Mouse (Mus musculus): ENCODE results near the gene Gdpd3.

The Gdpd3 gene

GRCm38 (mm10) chr7:126785056-126785455 lies 18.9 kb downstream of the Gdpd3 start:
- DNase-seq (ENCODE audit: extremely low spot score, low read depth, low spot score): no peak

- no peak for DNase-seq (ENCODE audit: extremely low spot score, low read depth, low spot score)
Observed at GRCm38 (mm10) chr7:126786142-126786541, 20.0 kb downstream of the Gdpd3 start.

DNA sequence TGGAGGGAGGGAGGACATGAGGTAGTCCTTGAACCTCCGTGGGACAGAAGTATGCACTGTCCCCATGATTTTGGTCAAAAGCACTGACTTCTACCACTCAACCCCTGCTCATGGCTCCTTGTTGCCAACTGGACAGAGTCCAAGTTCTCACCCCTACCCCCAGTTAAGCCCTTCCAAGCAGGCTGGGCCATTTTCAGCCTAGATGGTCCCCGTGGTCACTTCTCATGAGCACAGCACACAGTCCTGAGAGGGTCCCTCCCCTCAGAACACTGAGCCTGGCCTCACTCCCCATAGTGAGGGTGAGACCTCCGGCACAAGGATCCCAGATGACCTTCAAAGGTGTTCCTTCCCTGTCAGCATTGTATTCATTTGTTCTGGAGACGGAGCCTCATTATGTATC lies 23.0 kb downstream of the Gdpd3 start:
- DNase-seq (ENCODE audit: extremely low spot score, low read depth, low spot score): no peak

DNA sequence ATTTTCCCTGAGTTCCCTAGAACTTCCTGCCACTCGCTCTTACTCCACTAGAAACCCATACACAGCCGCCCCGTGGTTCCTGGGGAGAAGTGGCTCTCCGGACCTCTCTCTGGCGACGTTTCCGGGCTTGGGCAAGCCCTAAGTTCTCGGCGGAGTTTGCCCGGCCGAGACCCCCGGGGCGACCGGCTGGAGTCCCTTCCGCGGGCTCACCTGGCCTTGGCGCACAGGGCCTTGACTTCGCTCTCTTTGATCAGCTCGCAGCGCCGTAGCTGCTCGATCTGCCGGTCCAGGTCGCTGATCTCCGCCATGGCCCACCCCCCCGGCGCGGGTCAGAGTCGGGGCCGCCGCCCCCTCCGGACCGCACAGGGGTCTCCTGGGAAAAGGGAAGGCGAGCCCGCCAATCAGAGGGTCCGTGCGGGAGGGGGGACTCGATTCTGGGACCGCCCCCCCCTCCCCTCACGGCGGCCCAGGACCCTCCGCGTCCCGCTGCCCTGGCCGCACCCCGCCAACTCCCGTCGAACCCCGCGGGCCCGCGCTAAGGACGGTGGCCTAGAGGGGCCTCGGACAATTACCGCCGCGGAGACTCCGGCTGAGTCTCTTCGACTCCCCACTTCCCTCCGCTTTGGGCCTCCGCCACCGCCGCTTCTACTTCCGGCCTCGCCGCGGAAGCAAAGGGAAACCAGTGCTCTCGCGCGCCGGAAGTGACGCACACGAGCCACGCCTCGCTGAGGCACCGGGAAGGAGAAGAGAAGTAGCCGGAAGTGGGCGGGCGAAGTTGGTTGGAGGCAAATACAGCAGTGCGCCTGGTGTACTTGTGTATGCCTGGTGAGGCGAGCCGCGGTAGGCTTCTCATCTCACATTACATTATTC lies 26.0 kb downstream of the Gdpd3 start, which contains the start of gene Ppp4c:
Gene Ppp4c (minus strand): TSS at position 646 of the 870 bp plus-strand sequence.
- DNase-seq (ENCODE audit: extremely low spot score, low read depth, low spot score): peak; percentile 78

GRCm38 (mm10) chr7:126792721-126793443 lies 26.7 kb downstream of the Gdpd3 start:
- no peak for DNase-seq (ENCODE audit: extremely low spot score, low read depth, low spot score)

DNA sequence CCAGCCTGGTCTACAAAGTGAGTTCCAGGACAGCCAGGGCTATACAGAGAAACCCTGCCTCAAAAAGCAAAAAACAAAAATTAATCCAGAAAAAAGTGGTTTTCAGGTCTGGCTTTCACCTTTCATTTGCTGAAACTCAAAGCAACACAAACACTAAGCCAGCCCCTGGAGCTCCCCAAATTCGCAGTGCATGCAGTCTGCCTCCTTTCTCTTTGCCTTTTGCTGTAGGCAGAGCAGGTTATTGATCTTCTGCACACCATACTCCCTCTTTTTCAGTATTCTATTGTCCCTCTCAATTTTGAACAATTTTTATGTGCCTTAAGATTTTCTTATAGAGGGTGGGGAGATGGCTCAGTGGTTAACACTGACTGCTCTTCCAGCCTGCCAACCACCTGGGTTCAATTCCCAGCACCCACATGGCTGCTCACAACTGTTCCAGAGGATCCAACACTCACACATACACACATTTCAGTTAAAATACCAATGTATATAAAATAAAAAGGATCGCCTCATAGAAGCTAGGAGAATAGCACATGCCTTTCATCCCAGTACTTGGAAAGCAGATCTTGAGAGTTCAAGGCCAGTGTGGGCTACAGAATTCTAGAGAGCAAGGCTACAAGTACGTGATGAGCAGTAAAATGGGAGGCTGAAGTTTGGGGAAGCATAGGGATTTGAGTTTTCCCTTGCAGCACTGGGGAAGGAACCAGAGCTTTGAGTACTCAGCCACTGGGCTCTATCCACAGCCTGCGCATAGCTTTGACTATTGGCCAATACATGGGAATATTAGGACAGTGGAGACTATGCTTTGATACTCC lies 27.5 kb downstream of the Gdpd3 start:
- DNase-seq (ENCODE audit: extremely low spot score, low read depth, low spot score): no peak

DNA sequence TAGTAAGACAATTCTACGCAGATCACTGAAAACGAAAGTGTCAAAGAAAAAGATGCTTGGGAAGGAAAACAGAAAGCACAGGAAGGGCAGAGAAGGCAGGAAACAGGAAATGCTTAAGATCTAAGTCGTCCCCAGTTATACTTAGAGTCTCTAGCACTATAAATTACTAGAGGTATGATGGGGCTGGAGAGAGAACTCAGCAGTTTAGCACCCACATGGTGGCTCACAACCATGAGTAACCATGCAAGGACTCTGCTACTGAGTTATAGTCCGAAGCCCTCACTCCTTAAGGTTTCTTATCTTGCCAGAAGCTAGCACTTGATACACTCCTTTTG lies 28.1 kb downstream of the Gdpd3 start:
- DNase-seq (ENCODE audit: extremely low spot score, low read depth, low spot score): no peak

DNA sequence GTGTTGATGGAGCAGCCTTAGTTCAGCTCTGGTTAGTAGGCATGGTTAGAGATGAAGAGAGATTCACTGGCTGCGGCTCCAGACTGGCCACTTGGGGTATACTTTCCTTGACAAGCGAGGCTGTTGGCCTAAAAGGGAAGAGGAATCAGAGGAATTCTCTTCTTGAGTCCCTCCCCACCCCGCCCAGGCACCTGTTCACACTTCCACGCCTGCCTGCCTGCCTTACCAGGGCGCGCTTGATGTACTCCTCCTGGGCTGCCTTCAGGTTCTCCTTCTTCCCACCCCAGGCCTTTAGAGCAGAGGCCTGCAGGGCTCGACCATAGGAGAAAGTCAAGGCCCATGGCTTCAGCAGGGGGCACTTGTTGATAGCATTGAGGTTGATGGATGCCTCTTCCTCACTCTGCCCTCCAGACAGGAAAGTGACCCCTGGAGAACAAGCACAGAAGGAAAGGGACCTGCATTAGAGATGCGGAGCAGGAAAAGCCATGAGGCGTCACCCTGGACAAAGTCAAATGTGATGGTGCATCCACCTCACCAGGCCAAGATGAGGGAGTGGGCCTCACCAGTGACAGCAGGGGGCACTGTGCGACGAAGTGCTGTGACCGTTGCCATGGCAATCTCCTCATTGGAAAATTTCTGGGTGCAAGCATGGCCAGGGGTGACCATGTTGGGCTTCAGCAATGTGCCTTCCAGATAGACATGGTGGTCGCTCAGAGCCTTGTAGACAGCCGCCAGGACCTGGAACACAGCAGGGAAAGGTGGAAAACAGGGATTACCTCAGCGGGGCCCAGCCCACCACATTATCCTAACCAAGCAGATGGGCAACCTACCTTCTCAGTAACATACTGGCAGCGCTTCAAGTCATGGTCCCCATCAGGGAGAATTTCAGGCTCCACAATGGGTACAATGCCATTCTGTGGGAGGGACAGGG lies 29.5 kb downstream of the Gdpd3 start:
- DNase-seq (ENCODE audit: extremely low spot score, low read depth, low spot score): no peak

DNA sequence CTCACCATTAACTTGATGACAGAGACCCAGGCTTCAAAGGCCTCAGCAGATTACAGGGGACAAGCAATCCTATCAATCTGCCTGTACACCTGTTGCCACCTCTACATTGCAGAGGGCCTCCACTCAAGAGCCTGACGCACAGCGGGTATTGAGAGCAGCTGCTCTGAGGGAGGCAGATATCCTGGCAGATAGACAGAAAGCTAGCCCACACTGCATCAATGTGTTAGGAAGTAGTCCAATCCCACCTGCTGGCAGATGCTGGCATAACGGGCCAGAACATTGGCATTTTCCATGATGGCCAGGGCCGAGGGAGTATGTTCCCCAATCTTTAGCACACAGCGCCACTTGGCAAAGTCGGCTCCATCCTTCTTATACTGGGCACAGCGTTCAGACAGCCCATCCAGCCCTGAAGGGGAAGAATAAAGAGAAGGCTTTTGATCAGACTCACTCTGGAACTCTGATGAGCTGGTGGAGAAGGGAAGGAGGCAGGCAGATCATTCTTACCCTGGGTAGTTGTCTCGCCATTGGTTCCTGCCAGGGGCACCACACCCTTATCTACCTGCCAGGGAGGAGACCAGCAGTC lies 30.3 kb downstream of the Gdpd3 start:
- no peak for DNase-seq (ENCODE audit: extremely low spot score, low read depth, low spot score)

DNA sequence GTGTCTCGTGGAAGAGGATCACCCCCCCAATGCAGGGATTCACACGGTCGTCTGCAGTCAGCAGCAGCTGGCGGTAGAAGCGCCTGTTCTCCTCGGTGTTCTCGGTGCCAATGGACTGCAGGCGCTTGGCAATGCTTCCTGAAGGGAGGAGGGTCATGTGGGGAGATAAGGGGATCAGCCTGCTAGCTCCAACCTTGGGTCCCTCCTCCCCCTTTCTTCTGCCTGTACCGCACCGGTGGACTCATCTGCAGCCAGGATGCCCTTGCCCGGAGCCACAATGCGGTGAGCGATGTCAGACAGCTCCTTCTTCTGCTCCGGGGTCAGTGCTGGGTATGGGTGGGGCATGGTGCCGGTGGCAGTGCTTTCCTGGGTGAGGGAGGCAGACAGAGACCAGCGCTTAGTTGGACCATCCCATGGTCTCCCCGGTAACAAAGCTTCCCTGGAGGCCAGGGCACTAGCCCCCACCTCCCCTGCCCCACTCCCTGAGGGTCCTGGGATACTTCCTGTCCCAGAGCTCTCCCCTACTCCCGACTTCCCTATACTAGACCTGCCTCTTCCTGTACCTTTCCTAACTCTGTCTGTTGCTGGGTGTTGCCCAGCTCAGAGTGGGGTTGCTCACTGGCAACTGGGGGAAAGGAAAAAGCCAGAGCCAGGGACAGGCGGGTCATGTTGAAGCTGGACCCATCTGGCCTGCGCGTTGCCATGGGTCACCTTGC lies 31.4 kb downstream of the Gdpd3 start, which contains the start of gene Fam57b:
Gene Fam57b (plus strand): TSS at position 258 of the 716 bp plus-strand sequence.
- DNase-seq (ENCODE audit: extremely low spot score, low read depth, low spot score): no peak

DNA sequence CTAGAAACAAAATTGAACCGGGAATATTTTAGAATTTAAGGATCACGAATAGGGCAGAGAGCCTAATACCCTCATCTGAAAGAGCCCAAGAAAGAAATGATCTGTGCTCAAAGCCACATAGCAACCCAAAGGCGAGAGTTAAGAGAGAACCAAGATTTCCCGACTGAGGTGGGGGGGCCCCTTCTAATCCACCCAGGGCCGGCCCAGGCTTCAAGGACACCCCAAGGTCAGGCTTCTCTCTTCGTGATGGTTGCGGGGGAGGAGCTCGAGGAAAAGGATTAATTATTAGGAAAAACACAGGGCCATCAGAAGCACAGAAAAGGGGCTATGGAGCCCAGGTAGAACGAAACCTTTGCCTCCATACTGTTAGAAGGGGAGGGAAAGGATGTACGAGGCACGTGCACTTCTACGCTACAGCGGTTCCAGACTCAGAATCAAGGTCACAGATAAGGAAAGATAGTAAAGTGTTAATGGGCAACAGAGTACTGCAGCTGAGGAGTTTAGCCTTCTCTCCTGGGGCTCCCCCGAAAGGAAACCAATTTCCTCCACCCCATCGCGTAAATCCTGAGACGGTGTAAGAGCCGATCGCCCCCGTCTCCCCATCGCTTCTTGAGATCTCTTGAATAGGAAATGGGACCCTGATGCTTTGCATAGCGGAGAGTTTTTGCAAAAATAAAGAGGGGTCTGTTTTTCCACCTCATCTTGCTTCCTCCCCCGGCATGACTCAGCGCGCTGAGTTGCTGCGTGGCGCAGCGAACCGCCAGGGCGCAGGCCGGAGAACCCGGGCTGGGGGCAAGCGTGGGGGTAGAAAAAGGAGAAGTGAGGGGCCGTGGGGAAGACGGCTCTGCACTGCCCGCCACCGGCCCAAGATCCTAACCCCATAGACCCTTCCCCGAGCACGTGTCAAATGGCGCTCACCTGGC lies 32.3 kb downstream of the Gdpd3 start:
- DNase-seq (ENCODE audit: extremely low spot score, low read depth, low spot score): no peak

GRCm38 (mm10) chr7:126799050-126799467 lies 32.9 kb downstream of the Gdpd3 start:
- peak; percentile 89 for DNase-seq (ENCODE audit: extremely low spot score, low read depth, low spot score)

GRCm38 (mm10) chr7:126799468-126800268 lies 33.5 kb downstream of the Gdpd3 start:
- peak; percentile 60 for DNase-seq (ENCODE audit: extremely low spot score, low read depth, low spot score)

DNA sequence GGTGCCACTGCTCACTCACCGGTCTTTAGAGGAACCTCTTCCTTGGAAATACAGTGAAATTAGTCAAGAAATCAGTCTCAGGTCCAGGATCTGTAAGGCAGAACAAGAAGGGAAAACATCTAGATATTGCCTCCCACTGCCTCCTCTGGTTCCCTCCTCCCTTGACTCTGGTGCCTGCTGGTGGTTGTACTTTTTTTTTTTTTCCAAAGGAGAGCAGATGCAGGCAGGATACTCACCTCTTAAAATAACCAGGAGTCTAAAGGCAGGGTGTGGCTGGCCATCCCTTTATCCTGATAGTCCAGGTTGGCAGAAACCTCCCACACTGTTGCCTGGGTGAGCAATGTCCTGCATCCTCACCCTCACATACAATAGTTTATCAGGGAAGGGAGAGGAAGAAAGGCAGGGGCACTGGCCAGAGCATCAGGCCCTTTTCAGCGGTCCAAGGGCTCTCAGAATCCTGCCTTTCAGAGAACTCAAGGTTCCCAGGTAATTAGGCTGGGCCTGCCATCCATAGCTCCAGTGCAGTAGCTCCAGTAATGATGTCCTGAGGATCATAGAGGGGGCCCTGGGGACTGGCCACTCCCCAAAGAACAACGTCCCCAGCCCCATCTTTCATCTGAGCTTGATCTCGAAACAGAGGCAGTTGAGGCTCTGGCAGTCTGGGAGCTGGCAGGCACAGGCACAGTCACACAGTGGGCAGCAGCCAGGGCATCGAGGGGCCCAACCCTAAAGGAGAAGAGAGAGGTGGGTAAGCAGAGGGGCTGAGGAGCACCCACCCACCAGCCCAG lies 34.3 kb downstream of the Gdpd3 start:
- no peak for DNase-seq (ENCODE audit: extremely low spot score, low read depth, low spot score)

DNA sequence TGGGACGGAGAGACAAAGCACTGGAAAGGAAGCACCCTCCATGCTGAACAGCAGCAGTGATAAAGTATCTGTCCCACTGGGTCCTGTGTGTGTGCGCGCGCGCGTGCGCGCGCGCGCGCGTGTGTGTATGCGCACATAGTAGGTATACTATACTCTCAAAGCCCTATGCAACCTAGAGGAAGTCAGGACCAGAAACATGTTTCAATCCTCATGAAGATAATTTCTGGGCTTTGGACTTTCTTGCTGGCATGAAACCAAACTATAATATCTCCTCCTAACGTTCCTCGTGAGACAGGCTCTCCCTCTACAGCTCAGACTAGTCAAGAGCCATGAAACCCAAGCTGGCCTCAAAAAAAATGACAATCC lies 34.9 kb downstream of the Gdpd3 start:
- no peak for DNase-seq (ENCODE audit: extremely low spot score, low read depth, low spot score)

DNA sequence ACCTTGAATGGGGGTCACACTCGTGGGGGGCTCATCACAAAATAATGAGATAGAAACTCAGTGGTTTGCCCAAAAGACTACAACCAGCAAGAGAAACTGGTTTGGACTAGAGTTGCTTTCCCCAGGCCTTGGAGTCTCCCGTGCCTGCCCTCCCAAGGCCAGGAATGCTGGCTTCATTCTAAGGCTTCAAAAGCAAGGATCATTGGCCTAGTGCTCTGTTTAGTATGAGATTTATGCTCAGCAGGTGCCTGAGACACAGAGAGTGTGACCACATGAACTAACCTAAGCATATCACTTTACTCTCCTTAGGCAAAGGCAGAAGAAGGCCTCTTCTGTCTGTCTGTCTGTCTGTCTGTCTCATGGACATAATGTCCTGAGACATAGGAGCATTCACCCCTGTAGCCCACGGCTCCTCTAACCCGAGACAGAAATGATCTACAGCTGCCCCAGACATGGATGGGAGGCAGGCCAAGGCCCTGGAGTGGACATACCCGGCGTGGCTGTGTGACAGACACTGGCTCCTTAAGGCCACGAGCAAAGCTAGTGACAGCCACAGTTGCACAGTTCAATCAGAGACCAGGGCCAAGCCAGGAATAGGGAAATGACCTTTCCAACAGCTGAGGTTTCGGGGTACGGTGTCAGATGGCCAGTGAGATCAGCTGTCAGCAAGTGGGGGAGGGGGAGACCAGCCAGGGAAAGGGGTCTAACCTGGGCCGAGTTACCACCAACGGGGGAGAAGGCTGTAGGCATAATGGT lies 36.2 kb downstream of the Gdpd3 start:
- no peak for DNase-seq (ENCODE audit: extremely low spot score, low read depth, low spot score)

Data from hindlimb bud, embryonic 11.5 days (tissue).